Mouse (Mus musculus) liver, postnatal 0 days (tissue): ENCODE data around the gene Mrpl43.

ENCODE experiments used
- CTCF ChIP-seq: sonication (generic); IDR thresholded peaks from 2 replicates; pipeline ENCODE4 v1.5.1; 2016; ENCODE audit warnings: antibody characterized with exemption, low read depth
- EP300 ChIP-seq: IDR thresholded peaks from 2 replicates; pipeline ENCODE4 v1.6.1; 2016; ENCODE audit warnings: antibody characterized with exemption, low read depth, mild to moderate bottlenecking

DNA sequence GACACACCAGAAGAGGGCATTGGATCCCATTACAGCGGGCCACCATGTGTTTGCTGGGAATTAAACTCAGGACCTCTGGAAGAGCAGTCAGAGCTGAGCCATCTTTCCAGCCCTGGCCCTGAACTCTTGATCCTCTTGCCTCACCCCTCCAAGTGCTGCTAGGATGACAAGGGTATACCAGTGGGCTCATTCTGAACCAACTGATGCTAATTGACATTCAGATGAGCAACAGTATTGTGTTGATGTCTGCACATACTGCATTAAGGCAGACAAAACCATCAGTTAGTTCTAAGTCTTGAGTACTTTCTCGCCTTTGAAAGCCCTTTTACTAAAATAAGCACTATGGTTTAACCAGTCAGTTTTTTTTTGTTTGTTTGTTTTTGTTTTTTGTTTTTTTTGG, 46.6 kb downstream of the Mrpl43 start:
- TF ChIP-seq CTCF (no peak), EP300 (no peak)
